Mouse (Mus musculus): Measurements from ENCODE around the gene Rhbdf1.

Gene Rhbdf1

DNA sequence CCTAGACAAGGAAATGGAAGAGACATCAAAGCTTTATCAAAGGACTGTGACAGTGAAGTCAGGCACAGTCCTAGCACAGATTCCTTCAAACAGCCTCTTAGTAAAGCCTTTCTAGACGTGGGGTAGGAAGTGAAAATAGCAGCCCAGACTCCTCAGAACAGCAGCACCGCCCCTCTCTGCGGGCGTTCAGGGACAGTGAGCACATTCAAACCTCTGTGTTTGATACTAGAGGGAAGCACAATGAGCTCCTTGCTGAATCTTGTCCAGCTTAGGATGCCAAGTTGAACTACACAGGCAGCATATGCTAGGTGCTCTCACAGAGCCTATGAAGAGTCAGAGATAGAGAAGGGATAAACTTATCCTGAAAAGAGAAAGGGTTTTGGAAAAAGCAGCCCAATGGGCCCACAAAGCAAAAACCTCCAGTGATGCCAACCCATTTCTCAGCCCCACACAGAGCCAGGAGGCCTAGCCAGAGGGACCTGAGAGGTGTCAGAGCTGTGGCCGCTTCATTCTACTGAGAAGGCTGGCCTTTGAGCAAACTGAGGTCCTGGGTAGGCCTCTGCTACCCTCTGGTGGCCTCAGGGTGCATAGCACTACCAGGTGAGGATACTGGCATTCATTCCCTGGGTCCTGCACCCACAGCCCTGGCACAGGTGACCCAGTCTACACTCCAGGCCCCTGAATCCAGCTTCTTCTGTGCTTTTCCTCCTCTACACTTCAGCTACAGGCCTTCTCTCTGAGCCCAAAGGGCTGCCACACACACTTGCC is 16.2 kb upstream of the Rhbdf1 start:
- in situ Hi-C loops (cut with MseI, MboI): no loop called here

DNA sequence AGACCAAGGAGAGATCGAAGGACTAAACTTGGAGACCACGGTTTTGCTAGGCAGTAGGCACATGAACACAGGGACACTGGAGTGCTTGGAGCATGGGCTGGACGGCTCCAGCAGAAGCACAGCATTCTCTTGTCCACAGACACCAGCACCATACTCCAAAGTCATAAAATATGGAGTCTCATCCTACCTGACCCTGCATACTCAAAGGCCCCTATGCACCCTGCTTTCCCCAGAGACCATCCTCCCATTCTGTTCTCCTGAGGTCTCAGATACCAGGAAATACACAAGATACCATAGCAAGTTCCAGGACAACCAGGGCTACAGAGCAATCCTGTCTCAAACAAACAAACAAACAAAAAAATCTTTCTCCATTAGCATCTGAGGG is 15.3 kb upstream of the Rhbdf1 start:
- in situ Hi-C loops (cut with MseI, MboI): no loop called here

GRCm38 (mm10) chr11:32236712-32237410 is 14.8 kb upstream of the Rhbdf1 start:
- in situ Hi-C loops (cut with MseI, MboI): no loop called here

- in situ Hi-C loops (cut with MseI, MboI): no loop called here
These were observed 14.0 kb upstream of the Rhbdf1 start for GRCm38 (mm10) chr11:32236132-32236531.

DNA sequence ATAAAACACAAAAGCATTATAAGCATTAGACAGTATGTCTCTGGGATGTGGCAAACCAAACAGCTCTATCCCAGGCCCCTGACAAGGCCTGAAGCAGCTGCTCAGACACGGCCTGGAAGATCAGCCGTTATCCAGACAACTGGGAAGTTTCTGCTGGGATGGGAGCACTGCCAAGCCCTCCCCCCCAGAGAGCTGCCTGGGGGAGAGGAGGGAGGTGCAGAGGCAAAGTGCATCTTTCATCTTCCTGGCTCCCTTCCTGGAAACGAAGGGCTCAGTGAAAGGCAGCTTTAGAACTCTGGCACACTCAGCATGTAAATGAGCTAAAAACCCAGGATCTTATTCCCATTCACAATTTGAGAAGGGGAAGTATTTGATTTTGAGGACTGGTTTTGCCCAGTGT is 13.5 kb upstream of the Rhbdf1 start:
- in situ Hi-C loops (cut with MseI, MboI): no loop called here

GRCm38 (mm10) chr11:32234816-32235485 is 12.9 kb upstream of the Rhbdf1 start:
- in situ Hi-C loops (cut with MseI, MboI): no loop called here

- in situ Hi-C loops (cut with MseI, MboI): no loop called here
These were observed 11.8 kb upstream of the Rhbdf1 start for GRCm38 (mm10) chr11:32233895-32234294.

GRCm38 (mm10) chr11:32232848-32233247 is 10.7 kb upstream of the Rhbdf1 start:
- in situ Hi-C loops (cut with MseI, MboI): no loop called here

GRCm38 (mm10) chr11:32231125-32231524 is 9.0 kb upstream of the Rhbdf1 start:
- in situ Hi-C loops (cut with MseI, MboI): no loop called here

GRCm38 (mm10) chr11:32230220-32230619 is 8.1 kb upstream of the Rhbdf1 start:
- in situ Hi-C loops (cut with MseI, MboI): no loop called here

DNA sequence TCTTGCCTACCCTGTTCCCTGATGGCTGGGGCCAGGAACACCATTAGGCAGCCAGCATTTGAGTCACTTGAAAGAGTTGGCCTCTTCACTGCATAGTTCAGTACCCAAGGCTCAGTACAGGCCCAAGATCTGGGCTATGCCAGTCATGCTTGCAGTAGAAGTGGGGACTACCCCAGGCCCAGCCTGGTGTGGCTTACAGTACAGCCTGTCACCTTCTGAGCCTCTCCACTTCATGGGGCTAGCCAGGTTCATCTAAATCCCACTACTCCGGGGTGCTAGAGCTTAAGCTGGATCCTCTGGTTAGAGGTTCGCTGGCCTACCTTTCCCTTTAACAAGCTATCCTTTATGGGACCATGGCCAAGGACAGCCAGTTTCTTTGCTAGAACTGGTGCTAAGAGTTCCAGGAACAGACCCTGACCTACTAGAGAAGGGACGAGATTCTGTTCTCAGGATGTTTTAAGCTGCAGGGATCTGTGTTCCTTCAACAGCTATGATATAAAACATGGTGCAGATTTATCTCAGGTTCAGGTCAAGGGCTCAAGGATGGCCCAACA is 6.3 kb upstream of the Rhbdf1 start:
- in situ Hi-C loops (cut with MseI, MboI): no loop called here

DNA sequence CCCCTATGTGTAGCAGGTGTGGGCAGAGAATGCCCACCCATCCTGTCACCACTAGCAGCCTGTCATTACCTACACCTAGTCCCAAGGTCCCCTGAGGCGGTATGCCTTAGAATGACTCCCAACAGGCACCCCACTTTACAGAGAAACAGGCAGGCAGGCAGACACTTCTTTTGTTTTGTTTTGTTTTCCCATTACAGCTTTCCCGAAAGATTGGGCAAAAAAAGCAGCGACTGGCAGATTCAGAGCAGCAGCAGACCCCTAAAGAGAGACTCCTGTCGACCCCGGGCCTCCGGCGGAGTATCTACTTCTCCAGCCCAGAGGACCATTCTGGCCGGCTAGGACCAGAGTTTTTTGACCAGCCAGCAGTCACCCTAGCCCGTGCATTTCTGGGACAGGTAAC is 5.5 kb upstream of the Rhbdf1 start:
- in situ Hi-C loops (cut with MseI, MboI): no loop called here

DNA sequence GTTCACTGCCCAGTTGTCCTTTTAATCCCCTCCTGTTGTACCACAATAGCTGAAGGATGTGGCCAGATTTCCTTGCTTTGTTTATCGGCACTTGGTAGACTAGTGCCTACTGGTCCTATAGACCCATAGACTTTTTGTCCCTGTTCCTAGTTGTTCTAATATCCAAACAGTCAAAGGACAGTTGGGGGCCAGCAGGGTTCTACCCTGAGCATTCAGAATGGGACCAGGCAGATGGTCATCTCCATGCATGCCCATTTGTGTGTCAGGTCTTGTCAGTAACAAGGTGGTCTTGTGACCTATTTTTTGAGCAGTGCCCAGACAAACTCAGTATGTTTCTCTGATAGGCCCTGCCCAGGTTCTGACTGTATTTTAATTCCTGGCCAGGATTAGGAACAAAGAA is 4.9 kb upstream of the Rhbdf1 start:
- in situ Hi-C loops (cut with MseI, MboI): no loop called here

- in situ Hi-C loops (cut with MseI, MboI): no loop called here
These were observed 4.2 kb upstream of the Rhbdf1 start, which contains the start of gene Mpg for GRCm38 (mm10) chr11:32226124-32226871. Gene Mpg (plus strand): TSS chr11:32226505.

DNA sequence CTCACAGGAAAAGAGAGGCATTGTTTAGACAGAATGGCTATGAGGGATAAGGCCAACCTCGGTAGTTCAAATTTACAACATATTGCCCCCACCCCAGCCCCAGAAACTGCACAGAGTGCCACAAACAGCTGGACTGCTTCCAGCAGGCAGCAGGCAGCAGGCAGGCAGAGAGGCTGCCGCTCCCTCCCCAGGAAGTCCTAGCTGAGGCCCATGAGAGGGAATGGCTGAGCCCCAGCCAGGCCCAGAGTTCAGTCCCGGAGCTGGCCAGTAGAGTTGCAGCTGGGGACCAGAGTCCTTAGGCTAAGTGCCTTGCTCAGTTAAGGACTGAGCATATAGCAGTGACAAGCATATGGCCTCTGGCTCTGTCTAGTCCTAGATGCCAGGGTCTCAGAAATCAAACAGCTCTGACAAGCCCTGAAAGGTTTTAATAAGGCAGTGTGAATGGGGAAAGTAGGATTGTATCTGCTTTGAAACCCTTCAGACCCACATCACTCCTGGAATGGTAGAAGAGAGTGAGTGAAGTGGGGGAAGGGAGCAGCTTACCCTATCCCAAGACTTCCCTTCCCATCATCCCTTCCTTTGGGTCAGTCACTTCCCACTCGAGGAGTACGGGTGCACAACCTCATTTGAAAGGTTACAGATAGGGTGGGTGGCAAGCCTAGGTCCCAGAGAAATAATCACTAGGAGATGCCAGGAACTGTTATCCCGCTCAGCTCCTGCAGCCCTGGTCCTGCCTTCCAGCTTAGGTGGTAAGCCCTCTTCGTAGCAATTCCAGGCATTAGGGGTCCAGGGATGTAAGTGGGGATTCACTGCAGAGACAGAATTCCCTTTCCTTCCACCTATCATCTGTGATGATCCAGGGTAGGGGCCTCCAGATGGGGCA is 3.4 kb upstream of the Rhbdf1 start:
- in situ Hi-C loops (cut with MseI, MboI): no loop called here

GRCm38 (mm10) chr11:32224468-32225139 is 2.5 kb upstream of the Rhbdf1 start:
- in situ Hi-C loops (cut with MseI, MboI): no loop called here

DNA sequence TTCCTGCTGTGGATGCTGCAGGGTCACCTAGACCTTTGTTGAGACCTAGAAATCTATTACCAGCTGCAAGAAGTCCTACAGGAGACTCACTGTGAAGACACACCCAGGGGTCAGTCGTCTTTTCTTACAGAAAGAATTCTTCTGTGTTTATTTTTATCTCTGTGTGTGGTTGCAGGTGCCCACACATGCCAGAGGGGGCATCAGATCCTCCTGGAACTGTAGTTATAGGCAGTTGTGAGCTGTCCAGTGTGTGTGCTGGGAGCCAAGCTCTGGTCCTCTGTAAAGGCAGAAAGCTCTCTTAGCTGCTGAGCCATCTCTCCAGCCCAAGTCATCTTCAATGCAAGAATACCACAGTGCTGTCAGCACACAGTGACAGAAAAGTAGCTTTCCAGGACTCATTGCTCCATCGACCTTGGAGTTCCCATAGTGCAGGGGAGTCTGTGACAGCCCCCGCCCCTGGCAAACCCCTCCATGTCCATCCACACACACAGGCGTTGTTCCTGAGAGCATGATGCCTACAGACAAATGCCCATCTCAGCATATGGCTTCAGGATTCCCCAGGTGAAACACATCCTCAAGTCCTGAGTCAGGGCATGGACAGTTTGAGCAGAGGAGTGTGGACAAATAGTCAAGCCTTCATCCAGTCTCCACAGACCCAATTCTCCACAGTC is 1.3 kb upstream of the Rhbdf1 start:
- in situ Hi-C loops (cut with MseI, MboI): no loop called here

DNA sequence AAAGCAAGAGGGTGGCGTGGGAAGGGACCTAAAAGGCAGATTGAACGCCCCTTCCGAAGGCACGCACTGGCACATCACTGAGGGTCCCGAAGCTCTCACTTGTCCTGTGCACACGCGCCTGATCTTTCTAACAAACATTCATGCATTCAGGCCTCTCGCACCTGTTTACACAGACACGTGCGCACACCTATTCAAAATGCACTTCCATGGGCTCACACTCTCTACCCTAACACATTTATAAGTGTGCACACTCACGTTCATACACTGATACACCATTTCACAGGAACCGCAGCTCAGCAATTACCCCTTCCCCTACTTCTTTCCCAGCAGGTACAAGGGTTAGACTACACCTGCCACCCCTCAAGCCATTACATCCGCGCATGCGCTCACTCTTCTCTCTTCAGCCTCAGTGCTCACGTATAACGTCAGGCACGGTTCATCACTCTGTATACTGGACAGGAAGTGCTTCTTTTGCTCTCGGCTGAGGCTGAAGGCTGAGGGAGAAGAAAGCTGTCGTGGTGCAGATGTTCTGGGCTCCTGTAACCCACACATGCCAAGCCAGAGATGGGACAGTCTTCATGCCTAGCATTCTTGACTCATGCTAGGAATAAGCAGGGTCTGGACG is 582 bp upstream of the Rhbdf1 start:
- in situ Hi-C loops (cut with MseI, MboI): no loop called here
